Comparison of ENCODE assay signal across 15 mouse cellular contexts in genomic region chr9:85413813-85414212, GRCm38 (mm10).
A peak's percentile ranks its signal among the peaks of the same experiment; 100 is the strongest.
DNase-seq lines count a peak whose midpoint lies in the region; ATAC-seq and TF ChIP-seq lines count a peak whose summit lies in the region.
"Had no signal": no experiment of that assay in that cellular context is flagged by ENCODE, and none has a peak within 500 bp of the region (broad histone marks: within the 10 kb centered on the region; RNA-seq: fewer than 3 reads in every experiment).

No protein-coding gene starts in this region.

- H3K27ac ChIP-seq in intestine, embryonic 14.5 days (ENCODE audit: low read depth) = no peak overlapping the region
- H3K27ac ChIP-seq in stomach, postnatal 0 days (replicated peaks) = no peak overlapping the region
- H3K27ac ChIP-seq: heart, embryonic 10.5 days; limb, embryonic 10.5 days; lung, embryonic 15.5 days; midbrain, embryonic 15.5 days had no signal

- H3K9me3 ChIP-seq in intestine, embryonic 14.5 days (ENCODE audit: control insufficient read depth, low read length) = no peaks in the 10 kb centered on the region
- H3K9me3 ChIP-seq in stomach, postnatal 0 days (ENCODE audit: control insufficient read depth, low read length) = no peaks in the 10 kb centered on the region
- H3K9me3 ChIP-seq: heart, embryonic 10.5 days; limb, embryonic 10.5 days; lung, embryonic 15.5 days; midbrain, embryonic 15.5 days had no signal

- peak; percentile 12 for DNase-seq in adrenal gland, adult 2 months
- DNase-seq in adrenal gland, postnatal 14 days = no peak
- peak; percentile 32 for DNase-seq in lung, postnatal 25 days (ENCODE audit: low spot score)
- no peak for DNase-seq in lung, postnatal 14 days
- no peak for DNase-seq in intestine, embryonic 14.5 days (ENCODE audit: low spot score)
- DNase-seq in stomach, postnatal 0 days (ENCODE audit: low spot score) = peak; percentile 46
- DNase-seq in adrenal gland, postnatal 25 days = no peak
- DNase-seq in cerebellum, postnatal 4 days (ENCODE audit: low spot score in 2 of 2) = no peak
- DNase-seq: adrenal gland, adult 8-10 months; cerebellum, adult 11 months; right cerebral cortex, postnatal 14 days had no signal

- TF ChIP-seq EP300 in stomach, postnatal 0 days (optimal IDR thresholded peaks at IDR 0.05) = no peak

- WGBS in intestine, embryonic 14.5 days = 20% methylated on average over 1 of the region's 1 CpGs
- WGBS in stomach, postnatal 0 days = 18% methylated on average over 1 of the region's 1 CpGs

- H3K4me1 ChIP-seq in intestine, embryonic 14.5 days (replicated peaks; ENCODE audit: control insufficient read depth, insufficient read depth, low read length) = 0 out of 2 replicates have a peak, but pooled peaks cover 5% of the 10 kb centered on the region
- H3K4me1 ChIP-seq in stomach, postnatal 0 days (replicated peaks; ENCODE audit: control insufficient read depth, insufficient read depth) = no peaks in the 10 kb centered on the region

- no peak for TF ChIP-seq CTCF in stomach, postnatal 0 days (IDR thresholded peaks at IDR 0.05; ENCODE audit: low read depth)

- no peak overlapping the region for H3K9ac ChIP-seq in intestine, embryonic 14.5 days (ENCODE audit: low read length)
- no peak overlapping the region for H3K9ac ChIP-seq in stomach, postnatal 0 days (ENCODE audit: low read length)
- H3K9ac ChIP-seq: lung, embryonic 15.5 days; midbrain, embryonic 15.5 days had no signal

- no peak overlapping the region for H3K4me3 ChIP-seq in intestine, embryonic 14.5 days (ENCODE audit: low read depth, low read length)
- H3K4me3 ChIP-seq in stomach, postnatal 0 days (ENCODE audit: low read depth, low read length) = no peak overlapping the region
- H3K4me3 ChIP-seq: heart, embryonic 10.5 days; limb, embryonic 10.5 days; lung, embryonic 15.5 days; midbrain, embryonic 15.5 days had no signal

- no peaks in the 10 kb centered on the region for H3K36me3 ChIP-seq in intestine, embryonic 14.5 days (ENCODE audit: control insufficient read depth, insufficient read depth, low read length)
- H3K36me3 ChIP-seq in stomach, postnatal 0 days (ENCODE audit: control insufficient read depth, insufficient read depth, low read length) = no peaks in the 10 kb centered on the region
- H3K36me3 ChIP-seq: heart, embryonic 10.5 days; limb, embryonic 10.5 days; lung, embryonic 15.5 days; midbrain, embryonic 15.5 days had no signal

- peak; percentile 69; the same call in 1 of the 2 replicates for ATAC-seq in intestine, embryonic 14.5 days (replicated peaks; ENCODE audit: low FRiP score, low TSS enrichment, low read depth)
- peak; percentile 98 for ATAC-seq in stomach, postnatal 0 days (ENCODE audit: low FRiP score, low TSS enrichment)
- ATAC-seq: midbrain, embryonic 15.5 days had no signal

- H3K4me2 ChIP-seq in intestine, embryonic 14.5 days (ENCODE audit: low read length) = no peak overlapping the region
- H3K4me2 ChIP-seq in stomach, postnatal 0 days (replicated peaks; ENCODE audit: low read depth) = no peak overlapping the region
- H3K4me2 ChIP-seq: lung, embryonic 15.5 days; midbrain, embryonic 15.5 days had no signal

- no peaks in the 10 kb centered on the region for H3K27me3 ChIP-seq in intestine, embryonic 14.5 days (replicated peaks; ENCODE audit: control insufficient read depth, insufficient read depth, low read length)
- no peaks in the 10 kb centered on the region for H3K27me3 ChIP-seq in stomach, postnatal 0 days (ENCODE audit: control insufficient read depth, insufficient read depth, low read length)
- H3K27me3 ChIP-seq: lung, embryonic 15.5 days; midbrain, embryonic 15.5 days had no signal

Comparison
In these comparisons a context has a peak if more than half of its experiments do, and no peak if none do; other contexts are left out.
1. DNase-seq: peak in adrenal gland, adult 2 months (single experiment), lung, postnatal 25 days (single experiment) and stomach, postnatal 0 days (single experiment); none in adrenal gland, postnatal 14 days (single experiment), lung, postnatal 14 days (single experiment), intestine, embryonic 14.5 days (single experiment), adrenal gland, postnatal 25 days (single experiment) and cerebellum, postnatal 4 days (0 of 2).